Mouse (Mus musculus) heart, postnatal 36 days (tissue): ENCODE data around the gene Hoxb9. TPM values are rescaled to one million over a fixed set of nuclear protein-coding genes. Genes with fewer than 3 reads are reported as not detected.

Source experiments
- DNase-seq, 2 experiments: peaks; one replicate each; pipeline ENCODE4 v3.0.0; 2021 to 2022
- intact Hi-C: fragments of 180-260 bp; cut with DNase I; formaldehyde crosslinking; loops from one replicate; pipeline ENCODE4 v1.15.1; 2025
- total RNA-seq, 2 experiments: library from RNA; stranded (reverse); gene quantifications; 2 replicates each; pipeline ENCODE4 v1.2.3; 2021

Gene Hoxb9
- total RNA-seq, 2 experiments from 2014 or later: not detected

DNA sequence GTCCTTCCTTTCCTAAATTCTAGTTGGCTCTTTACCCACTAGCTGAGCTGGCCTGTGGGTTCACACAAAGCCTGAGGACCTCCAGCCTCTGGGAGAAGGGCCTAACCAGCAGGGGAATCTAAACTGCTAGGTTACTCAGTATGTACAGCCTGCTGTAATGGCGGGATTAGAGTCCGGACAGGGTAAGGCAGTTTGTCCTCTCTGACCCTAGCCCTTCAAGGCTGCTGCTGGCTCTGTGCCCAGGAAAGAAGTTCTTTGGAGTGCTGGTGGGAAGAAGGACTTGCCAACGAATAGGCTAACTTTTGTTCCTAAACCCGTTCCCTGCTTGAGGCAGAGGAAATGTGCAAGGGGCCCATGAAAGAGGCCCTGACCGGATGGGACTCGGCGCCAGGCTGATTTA, 5.3 kb upstream of the Hoxb9 start:
- no peak for DNase-seq
- intact Hi-C loops: no loop called here

DNA sequence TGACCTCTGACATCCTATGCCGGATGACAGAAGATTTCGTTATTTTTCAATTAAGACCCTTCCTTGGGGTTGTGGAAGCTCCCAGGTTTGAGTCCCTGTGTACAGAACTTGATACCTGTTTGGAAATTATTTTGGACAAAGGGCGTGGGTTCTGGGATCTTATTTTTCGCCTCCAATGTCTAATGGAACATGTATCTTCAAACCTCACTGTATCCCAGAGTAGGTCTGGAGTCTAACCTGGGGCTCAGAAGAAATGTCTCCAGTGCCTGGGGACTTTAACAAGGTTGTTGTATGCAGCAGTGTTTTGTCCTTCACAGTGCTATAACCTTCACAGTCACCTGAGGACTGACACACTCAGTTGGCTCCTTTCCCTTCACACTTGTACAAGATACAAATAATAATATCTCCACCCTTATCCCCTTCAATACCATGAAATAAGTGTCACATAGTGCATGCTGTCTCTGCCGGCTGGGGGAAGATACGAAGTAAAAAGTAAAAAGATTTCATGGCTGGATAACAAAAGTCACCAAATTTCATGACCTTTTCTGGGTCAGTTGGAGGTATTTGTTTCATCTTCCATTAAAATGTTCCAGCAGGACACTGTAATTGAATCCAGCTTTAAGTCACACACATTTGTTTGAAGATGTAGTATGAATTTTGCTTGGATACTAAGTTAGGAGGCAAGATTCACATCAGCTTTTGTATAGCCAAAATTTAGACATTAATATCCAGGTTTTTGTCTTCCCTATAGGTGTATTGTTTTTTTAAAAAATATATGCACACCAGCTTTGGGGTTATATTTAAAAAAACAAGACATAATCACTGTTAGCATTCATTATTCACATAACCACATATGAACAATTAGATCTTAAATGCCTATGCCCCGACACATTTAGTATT, 4.0 kb upstream of the Hoxb9 start:
- intact Hi-C loops: no loop called here
- DNase-seq: no peak

DNA sequence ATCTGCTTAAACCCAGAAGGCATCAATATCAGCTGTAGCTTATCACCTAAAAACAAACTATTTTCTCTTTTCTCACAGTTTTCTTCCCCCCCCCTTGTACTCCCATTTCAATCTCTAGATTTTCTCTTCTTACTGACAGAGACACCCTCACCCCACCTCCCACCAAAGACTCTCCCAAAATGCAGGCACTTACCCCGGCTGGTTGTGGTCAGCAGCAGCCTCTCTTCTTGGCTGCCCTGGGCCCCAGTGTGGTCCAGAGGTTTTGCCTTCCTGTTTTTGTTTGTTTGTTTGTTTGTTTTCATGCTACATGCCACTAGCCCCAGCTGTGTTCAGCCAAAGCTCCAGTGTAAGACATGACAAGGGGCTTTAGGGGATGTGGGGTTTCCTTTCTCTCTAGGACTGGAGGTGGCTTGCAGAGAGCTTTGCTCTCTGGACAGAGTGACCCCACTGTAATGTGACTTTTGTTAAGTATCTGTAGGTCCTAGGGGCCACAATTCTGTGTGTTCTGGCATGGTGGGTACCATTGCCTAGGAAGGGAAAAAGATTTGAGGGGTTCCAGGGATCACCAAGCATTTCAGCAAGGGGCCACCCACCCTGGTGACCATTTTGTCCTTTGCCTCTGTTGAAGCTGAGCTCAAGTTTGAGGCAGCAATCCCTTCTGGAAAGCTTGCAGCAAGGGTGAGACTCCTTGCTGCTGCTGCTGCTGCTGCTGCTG, 3.1 kb upstream of the Hoxb9 start:
- DNase-seq: no peak
- intact Hi-C loops: no loop called here

DNA sequence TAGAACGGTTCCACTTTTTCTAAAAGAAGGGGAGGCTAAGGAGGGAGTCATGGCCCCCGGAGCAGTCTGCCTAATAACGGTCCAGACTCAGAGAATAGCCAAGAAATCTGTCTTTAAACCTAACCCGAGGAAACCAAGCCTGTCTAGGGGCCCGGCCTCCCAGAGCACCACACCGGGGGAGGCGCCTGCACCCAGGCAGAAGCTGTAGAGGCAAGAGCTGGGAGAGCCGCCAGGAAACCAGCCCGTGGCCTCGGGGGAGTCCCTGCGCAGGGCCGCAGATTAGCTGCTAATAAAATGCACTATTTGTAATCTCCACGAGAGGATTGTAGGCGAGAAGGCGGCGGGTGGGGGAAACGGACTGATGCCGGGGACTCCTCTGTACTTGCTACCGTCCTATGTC, 1.4 kb upstream of the Hoxb9 start:
- DNase-seq: no peak
- intact Hi-C loops: no loop called here

DNA sequence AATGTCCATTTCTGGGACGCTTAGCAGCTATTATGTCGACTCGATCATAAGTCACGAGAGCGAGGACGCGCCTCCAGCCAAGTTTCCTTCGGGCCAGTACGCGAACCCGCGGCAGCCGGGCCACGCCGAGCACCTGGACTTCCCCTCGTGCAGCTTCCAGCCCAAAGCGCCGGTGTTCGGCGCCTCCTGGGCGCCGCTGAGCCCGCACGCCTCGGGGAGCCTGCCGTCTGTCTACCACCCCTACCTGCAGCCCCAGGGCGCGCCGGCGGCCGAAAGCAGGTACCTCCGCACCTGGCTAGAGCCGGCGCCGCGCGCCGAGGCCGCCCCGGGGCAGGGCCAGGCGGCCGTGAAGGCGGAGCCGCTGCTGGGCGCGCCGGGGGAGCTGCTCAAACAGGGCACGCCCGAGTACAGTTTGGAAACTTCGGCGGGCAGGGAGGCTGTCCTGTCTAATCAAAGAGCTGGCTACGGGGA, 319 bp downstream of the Hoxb9 start:
- no peak for DNase-seq
- intact Hi-C loops: no loop called here

DNA sequence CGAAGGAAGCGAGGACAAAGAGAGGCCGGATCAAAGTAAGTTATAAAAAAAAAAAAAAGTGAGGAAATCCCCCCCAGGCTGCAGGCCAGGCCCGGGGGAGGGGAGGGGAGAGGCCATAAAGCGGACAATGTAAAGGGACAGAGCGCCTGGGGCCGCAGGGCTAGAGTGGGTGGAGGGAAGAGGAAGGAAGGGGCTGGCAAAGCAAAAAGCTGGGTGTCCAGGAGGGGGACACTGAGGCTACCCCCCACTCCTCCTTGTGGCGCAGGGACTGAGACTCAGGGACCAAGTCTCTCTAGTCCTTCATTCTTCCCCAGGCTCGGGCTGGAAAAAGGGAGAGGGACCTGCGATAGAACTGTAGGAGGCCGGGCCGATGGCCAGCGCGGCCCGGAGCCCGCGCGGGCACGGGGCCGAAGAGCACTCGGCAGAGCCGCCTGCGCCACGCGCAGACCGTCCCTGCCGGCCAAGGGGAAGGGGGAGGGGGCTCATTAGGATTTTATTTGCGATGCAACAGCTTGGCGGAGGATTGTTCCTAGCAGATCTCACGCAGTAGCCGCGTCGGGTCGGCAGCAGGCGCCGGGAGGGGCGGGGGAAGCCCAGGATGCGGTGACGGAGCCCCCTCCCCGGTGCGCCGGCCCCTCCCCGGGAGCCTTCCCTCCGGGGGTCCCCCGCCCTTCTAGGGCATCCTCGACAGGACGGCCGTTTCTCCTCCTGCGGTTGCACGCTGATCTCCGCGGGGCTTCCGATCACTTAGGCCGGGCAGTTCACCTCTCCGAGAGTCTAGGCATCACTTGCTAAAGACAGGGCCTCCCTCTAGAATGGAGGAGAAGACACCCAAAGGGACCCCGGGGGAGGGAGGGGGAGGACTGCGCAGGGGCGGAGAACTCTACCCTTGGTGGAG, 1.0 kb downstream of the Hoxb9 start:
- no peak for DNase-seq
- intact Hi-C loops: no loop called here

DNA sequence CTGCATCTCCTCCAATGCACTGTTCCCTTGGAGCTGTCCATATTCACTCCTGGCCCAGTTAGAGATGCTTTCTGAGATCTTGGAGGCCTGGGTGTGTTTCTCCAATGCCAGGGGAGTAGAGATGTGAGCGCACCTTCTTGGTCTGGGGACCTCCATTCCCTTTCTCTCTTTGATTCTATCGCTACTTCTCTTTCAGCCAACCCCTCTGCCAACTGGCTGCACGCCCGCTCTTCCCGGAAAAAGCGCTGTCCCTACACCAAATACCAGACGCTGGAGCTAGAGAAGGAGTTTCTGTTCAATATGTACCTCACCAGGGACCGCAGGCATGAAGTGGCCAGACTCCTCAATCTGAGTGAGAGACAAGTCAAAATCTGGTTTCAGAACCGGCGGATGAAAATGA, 3.2 kb downstream of the Hoxb9 start:
- no peak for DNase-seq
- intact Hi-C loops: no loop called here

DNA sequence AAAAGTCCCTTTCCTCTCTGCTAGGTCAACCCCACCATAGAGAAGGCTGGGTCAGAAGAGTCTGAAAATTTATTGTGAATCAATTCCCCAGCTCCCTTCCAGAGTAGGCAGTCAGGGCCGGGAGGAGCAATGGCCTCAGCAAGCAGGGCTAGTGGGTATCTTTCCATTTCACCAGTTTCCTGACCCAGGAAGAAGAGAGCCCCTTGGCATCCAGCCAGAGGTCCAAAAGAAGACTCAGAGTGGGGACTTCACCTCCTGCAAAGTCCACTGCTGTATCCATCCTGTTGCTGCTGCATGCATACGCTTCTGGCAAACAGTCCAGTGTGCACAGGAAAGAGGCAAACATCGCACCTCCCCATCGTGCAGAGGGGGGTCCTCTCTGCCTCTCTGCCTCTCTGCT, 4.6 kb downstream of the Hoxb9 start:
- intact Hi-C loops: no loop called here
- DNase-seq: no peak

DNA sequence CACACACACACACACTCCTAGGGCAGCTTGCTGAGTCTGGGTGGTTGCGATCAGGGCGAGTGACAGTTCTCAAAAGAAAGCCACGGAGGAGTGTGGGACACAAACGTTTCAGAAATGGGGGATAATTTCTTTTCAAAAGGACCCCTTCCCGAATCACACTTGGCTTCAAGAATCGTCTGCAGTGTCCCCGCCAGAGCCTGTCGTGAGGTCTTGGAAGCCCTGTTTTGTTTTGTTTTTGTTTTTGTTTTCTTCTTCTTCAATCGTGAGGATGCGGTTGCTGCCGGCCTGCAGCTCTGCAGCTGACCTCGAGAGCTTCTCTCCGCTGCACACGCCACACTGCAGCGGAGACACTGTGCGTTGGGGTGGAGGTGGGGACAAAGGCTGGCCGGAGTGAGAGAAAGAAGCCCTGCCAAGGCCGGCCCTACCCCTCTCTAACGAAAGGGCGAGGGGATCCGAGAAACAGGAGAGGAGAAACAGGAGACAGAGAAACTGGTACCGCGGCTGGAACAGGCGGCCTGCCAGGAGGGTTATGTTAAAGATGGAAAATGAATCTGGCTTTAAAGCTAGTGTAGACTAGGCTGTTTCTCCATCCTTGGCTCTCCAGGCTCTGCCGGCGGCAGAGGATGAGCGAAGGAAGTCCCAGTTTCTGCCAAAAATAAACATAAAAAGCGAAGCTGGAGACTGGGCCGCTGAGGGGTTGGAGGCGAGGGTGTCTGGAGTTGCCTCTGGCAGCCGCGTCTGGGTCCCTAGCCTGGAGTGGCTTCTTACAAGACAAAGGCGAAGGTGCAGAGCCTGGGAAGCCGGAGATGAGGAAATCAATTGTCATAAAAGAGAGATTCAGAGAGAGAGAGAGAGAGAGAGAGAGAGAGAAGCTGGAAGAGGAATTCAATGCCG, 6.1 kb downstream of the Hoxb9 start:
- DNase-seq: no peak
- intact Hi-C loops: loop anchor here (1.0 to 2.0 kb wide), 4 partner anchors 259 to 583 kb away; no protein-coding TSS in a partner anchor

DNA sequence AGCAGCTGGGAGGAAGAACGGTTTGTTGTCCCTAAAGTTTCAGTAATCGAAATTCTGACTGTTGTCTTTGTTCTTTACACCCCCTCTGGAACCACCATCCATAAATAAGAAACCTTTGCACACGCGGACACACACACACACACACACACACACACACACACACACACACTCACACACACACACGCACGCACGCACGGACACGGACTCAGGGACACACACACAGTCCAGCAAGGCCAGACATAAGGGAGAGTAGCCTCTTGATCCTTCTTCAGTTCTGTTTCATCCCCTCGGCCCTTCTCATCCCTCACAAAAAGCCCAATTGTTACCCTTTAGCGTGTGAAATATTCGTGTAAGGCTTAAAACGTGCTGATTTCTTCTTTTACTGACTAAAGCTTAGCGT, 7.1 kb downstream of the Hoxb9 start:
- intact Hi-C loops: loop anchor here (1.0 to 2.0 kb wide), 4 partner anchors 258 to 582 kb away; no protein-coding TSS in a partner anchor

DNA sequence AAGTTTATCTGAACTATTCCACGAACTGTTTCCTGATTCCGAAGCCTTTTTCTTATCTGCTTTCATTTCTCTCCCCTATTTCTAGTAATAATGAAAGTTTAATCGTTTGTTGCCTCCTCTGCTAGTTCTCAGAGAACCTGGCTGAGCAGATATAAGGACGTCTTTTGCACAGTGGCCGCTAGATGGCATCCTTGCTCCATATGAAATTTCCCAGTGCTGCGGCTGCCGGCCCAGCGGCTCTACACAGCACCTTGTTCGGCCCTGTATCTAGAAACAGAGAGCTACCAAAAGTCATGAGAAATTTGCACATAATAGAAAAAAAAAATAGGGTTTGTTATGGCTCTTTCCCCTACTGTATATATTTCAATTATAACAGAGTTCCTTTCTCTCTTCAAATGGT, 7.5 kb downstream of the Hoxb9 start:
- intact Hi-C loops: loop anchor here (1.0 to 2.0 kb wide), 4 partner anchors 258 to 582 kb away; no protein-coding TSS in a partner anchor

More for the DNA sequence above, 7.1 kb downstream of the Hoxb9 start:
- no peak for DNase-seq

DNA sequence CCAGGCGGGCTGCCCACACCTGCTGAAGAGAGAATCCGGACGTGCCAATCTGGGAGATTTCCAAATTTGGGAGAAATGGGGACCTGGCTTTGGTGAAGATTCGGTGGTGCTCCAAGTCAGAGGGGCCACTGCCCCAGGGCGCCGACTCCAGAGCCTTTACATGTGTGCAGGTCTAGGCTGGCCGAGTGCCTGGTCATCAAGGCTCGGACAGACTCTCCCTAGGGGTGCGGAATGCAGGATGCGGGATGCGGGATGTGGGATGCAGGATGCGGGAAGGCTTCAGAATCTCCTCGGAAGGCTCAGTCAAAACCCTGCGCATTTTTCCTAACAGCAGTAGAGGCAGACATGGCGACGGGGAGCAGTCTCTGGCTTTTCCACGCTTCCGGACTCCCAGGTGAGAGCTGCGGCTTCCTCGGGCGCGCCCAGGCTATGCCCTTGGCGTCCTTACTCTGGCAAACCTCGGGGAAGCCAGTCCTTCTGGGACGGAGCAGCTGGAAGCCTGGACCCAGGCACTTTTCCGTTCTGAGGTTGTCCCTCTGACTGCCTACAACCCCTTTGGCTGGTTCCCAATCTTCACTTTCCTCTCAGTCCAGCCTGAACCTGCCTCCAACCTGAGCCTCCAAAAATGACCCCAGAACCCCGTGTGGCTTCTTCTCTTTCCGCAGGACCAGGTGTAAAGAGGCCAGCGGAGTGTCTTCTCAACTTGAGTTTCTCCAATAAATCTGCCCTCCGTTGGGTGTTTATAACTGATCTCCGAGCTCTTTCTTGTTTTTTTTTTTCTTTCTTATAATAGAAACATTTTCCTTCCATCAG, 8.4 kb downstream of the Hoxb9 start:
- intact Hi-C loops: loop anchor here (1.0 to 5.0 kb wide), 5 partner anchors 15 to 581 kb away; partner anchors contain the start of gene Igf2bp1

More for the DNA sequence above, 7.5 kb downstream of the Hoxb9 start:
- peak; percentile 83 to 86 for DNase-seq

DNA sequence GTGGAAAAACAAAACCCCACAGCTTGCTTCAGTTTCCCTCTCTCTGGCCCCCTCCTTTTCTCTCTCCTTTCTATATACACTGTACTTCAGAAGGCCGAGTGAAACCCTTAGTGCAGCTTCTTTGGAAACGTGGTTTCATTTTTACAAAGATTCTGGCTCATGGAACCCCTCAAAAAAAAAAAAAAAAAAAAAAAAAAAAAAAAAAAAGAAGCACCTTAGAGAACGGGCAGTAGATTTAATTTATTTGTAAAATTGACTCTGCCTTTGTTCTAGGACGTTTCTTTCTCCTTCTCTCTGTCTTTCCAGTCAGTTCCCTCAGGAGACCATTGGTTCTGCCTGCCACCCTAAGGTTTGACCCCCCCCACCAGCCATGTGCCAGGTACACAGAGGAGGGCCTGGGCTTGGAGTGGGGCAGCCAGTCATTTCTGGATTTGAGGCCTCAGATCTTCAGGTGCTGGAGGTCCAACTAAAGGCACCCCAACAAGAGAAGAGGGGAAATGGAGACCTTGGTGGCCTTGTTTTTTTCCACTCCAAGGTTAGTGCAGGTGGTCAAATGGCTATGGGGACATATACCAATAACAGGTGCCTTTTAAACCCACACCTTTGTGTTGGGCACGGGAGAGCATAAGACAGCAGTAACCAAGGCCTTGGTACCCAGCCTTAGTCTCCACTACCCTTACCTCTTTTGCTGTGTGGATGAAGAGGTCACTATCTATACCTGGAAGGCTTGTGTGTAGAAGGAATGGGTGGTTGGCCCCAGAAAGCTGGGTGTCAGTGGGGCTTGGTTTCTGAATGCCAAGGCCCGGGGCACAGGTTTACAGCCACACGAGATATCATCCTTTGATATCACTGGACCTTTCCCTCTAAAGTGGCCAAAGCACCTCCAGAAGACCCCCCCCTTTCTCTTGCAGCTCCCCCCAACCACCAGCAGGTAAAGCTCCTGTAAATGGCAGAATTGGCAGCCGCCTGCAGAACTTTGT, 9.4 kb downstream of the Hoxb9 start:
- intact Hi-C loops: loop anchor here (1.0 to 5.0 kb wide), 3 partner anchors 14 to 273 kb away; partner anchors contain the start of gene Igf2bp1
- DNase-seq: no peak

More for the DNA sequence above, 8.4 kb downstream of the Hoxb9 start:
- DNase-seq: no peak

DNA sequence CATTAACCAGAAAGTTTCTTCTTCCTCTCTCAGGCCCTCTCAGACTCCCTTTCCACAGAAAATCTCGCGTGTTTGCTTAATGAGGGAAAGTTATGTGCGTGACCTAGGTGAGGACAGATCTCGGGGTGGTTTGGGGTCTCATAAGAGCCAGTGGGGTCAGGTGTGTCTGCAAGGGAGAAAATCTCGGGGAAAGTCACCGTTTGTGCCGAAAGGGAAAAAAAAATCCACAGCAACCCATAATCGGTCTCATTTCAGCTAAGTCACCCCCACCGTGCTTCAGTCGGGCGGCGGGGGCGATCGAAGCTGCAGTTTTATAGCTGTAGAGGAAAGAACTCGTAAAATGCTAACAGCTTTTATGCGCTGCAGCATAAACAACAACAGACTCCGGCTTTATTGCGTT, 10.1 kb downstream of the Hoxb9 start:
- no peak for DNase-seq
- intact Hi-C loops: loop anchor here (2.0 to 5.0 kb wide), 2 partner anchors 13 to 274 kb away; partner anchors contain the start of gene Igf2bp1

DNA sequence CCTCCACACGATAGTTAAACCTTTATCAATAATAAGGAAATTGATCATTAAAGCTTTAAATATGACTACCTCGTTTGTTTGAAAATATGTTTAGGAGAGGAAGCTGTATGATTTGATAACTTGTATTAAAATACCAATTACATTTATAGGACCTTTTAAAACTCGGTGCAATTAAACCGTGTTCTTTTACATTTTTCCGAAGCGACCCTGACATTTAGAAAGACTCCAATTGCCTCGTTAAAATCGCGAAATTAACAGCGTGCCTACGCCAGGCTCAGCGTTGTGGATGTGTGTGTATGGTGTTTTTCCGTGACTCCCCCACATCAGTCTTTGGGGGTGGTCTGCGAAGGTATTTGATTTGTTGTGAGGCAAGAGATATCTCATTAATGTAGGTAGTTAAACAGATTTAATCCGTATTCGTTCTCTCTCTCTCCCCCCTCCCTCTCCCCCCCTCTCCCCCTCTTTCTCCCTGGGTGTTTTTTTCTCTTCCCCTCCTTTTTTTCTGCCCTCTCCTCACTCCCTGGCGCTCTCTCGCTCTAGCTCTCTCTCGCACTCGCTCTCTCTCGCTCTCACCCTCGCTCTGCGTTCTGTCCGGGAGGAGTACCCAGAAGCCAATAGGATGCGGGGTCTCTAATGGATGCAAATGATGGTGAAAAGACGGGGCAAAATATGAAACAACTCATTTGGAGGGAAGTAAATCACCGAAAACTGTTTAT, 10.8 kb downstream of the Hoxb9 start, which contains the start of gene Hoxb8:
Gene Hoxb8, plus strand, starts transcription at position 51 of the 716 bp plus-strand sequence.
- intact Hi-C loops: loop anchor here (2.0 to 5.0 kb wide), 2 partner anchors 13 to 275 kb away; partner anchors contain the start of gene Igf2bp1
- no peak for DNase-seq

DNA sequence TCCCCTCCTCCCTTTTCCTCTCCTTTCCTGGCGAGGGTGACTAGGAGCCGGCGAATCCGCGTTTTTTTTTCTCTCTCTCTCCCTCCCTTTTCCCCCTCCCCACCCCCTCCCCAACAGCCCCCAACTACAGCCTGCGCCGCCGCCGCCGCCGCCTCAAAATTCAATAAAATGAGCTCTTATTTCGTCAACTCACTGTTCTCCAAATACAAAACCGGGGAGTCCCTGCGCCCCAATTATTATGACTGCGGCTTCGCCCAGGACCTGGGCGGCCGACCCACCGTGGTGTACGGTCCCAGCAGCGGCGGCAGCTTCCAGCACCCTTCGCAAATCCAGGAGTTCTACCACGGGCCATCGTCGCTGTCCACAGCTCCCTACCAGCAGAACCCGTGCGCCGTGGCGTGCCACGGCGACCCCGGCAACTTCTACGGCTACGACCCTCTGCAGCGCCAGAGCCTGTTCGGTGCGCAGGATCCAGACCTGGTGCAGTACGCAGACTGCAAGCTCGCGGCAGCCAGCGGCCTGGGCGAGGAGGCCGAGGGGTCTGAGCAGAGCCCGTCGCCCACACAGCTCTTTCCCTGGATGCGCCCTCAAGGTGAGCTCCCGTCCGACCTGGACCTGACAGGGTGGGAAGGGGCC, 11.7 kb downstream of the Hoxb9 start:
- intact Hi-C loops: loop anchor here (5.0 kb wide), 1 partner anchor 276 kb away; the partner anchor contains the start of gene Igf2bp1
- no peak for DNase-seq
